Mouse (Mus musculus) myocyte (in vitro differentiated cells): ENCODE results near the gene Fosb.

Source experiments
- POLR2A ChIP-seq: IDR thresholded peaks from one replicate; pipeline ENCODE4 v1.6.1; 2011; ENCODE audit warnings: low read depth, mild to moderate bottlenecking, control low read depth, moderate library complexity; ENCODE audit not compliant: insufficient read length
- TCF12 ChIP-seq: IDR thresholded peaks from one replicate; pipeline ENCODE4 v1.6.1; 2011; ENCODE audit warnings: mild to moderate bottlenecking, control low read depth; ENCODE audit not compliant: poor library complexity, insufficient read depth, severe bottlenecking

GRCm38 (mm10) chr7:19303770-19304169 is 6.1 kb downstream of the Fosb start:
- TF ChIP-seq POLR2A (no peak), TCF12 (no peak)
